Mouse (Mus musculus) heart, adult 9 months (tissue): ENCODE results near the gene Pdss2.

Experiments used
- DNase-seq, 2 experiments: peaks; one replicate each; pipeline ENCODE4 v3.0.0; 2022; ENCODE audit warnings: low spot score in 2 of 2

Pdss2 gene

DNA sequence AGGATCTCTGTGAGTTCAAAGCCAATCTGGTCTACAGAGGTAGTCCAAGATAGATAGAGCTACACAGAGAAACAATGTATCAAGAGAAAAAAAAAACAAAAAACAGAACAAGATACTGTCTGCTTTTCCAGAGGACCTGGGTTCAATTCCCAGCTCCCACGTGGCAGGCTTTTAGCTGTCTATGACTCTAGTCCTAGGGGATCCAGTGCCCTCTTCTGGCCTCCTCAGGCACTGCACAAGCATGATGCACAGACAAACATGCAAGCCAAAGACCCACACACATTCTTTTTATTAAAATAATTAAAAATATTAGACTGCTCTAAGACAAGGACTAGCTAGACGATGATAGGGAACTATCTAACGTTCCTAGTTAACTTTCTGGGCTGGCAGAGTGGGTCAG lies 214.5 kb downstream of the Pdss2 start:
- DNase-seq: no peak

GRCm38 (mm10) chr10:43439492-43439941 lies 218.2 kb downstream of the Pdss2 start:
- no peak for DNase-seq

- DNase-seq: no peak
Observed at GRCm38 (mm10) chr10:43440050-43440449, 218.8 kb downstream of the Pdss2 start.

DNA sequence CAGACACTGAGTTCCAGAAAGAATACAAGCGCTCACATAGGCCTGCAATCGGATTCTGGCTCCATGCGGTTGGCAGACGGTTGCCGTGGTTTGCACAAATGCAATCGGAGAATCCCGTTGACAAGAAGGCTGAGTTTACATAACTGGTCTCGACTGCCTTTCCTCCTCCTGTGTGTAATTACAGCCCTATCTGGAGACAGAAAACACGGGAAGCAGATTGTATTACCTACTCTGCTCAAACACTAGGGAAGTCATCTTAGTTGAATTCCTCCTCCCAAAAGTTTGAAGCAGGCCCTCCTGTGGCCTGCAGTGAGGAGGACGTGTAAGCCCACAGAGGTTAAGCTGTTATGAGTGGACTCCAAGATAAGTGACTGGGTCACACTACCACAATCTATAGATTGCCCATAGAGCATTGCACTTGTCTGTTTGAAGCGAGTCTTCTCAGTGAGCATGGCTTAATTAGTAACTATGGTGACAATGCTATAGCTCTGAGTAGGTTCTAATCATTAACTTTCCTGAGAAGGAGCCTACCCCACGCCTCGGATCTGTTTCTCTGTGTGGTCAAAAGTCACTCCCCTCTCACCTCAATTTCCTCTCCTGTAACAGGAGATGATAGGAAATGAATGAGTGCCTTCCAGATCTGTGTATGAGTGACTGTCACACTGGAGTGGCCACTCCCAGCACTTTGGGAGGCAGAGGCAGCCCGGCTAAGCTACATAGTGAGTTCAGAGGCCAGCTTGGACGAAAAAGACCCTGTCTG lies 219.9 kb downstream of the Pdss2 start:
- DNase-seq: no peak

DNA sequence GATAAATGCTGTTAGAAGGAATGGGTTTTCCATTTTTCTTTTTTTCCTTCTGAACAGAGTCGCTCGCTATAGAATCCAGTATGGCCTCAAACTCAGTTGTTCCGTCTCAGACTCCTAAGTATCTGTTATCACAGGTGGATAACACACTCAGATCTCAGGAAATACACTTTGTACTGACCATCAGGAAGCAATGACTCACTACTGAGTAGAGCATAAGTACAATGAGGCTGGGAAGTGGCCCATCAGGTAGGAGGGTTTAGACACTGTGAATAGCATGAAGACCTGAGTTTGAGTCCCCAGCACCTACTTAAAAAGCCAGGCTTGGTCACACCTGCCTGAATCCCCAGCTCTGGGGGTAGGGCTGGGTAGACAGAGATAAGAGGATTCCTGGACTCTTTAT lies 227.4 kb downstream of the Pdss2 start:
- DNase-seq: no peak

- DNase-seq: peak; percentile 42 to 77
Observed at GRCm38 (mm10) chr10:43451848-43452662, 230.8 kb downstream of the Pdss2 start.

DNA sequence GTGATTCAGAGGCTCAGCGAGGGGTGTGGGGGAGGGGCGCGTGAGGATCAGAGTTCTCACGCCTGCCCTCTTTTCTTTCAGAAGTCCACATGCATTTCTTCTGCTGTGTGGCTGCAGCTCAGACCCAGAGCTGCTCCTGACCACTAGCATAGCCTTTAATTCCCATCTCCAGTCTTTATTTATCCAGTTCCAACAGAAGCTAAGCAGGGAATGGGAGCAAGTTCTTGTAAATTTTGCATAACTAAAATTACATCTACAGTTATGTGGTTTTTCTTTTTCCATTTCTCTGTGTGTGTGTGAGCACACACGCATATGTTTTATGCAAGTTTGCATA lies 231.3 kb downstream of the Pdss2 start:
- DNase-seq: no peak

DNA sequence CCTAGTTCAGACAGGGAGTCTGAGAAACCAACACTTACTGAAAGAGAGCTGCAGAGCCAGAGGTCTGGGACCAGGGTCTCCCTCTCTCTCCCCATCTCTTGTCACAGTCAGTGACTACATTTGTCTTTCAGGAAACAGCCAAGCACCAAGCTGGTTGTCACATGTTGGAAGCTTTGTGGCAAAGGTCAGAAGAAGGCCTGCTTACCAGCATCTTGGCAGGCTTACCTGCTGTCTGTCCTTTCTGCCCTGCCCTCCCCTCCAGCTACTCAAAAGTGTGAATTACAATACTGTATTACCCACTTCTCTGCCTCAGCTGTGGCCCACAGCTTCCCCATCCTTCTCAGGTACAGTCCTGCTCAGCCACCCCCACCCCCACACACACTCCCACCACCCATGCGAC lies 232.9 kb downstream of the Pdss2 start:
- peak in 1 of 2 experiments; percentile 5 for DNase-seq

- peak; percentile 48 to 56 for DNase-seq
Observed at GRCm38 (mm10) chr10:43454671-43455070, 233.4 kb downstream of the Pdss2 start.

DNA sequence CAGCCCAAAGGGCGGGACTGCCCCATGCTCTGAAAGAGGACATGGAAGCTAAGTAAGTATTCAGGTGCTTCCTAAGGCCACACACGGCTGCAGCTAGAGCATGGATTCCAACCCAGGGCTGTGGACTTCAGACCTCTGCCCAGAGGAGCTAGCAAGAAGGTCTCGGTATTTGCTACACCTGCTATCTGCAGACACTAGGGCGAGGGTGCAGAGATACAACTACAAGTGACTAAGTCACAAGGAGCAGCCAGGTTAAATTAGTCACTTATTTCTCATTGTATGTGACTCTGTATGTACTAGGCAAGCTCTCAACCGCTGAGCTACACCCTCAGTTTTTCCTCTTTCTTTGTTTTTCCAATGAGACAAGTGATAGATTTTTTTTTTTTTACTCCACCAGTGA lies 241.5 kb downstream of the Pdss2 start:
- no peak for DNase-seq

GRCm38 (mm10) chr10:43463227-43463626 lies 241.9 kb downstream of the Pdss2 start:
- no peak for DNase-seq

DNA sequence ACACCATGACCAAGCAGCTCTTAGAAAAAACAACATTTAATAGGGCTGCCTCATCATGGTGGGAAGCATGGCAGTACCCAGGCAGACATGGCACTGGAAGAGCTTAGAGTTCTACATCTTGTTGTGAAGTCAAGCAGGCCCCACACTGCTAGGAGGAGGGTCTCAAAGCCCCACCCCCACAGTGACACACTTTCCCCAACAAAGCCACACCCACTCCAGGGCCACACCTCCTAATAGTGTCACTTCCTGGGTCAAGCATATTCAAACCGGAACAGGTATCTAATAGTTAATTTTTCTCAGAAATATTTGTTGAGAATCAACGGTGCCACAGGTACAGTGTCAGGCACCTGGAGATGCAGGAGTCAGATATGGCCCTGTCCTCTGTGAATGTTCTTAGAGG lies 244.9 kb downstream of the Pdss2 start:
- DNase-seq: no peak

- no peak for DNase-seq
Observed at GRCm38 (mm10) chr10:43467659-43468058, 246.4 kb downstream of the Pdss2 start.

DNA sequence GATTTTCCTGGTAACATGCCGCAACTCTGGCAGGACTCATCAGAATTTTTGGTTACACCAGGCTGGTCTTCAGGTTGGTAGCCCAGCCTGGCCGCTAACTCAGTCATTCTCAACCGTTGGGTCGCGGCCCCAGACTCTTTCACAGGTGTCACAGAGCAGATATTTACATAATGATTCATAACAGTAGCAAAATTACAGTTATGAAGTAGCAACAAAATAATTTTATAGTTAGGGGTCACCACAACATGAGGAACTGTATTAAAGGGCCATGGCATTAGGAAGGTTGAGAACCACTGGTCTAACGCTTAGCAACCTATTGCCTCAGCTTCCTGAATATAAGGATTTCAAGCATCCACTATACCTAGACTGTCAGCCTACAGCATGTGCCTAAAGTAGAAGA lies 247.0 kb downstream of the Pdss2 start:
- no peak for DNase-seq

GRCm38 (mm10) chr10:43475376-43475775 lies 254.1 kb downstream of the Pdss2 start:
- no peak for DNase-seq

DNA sequence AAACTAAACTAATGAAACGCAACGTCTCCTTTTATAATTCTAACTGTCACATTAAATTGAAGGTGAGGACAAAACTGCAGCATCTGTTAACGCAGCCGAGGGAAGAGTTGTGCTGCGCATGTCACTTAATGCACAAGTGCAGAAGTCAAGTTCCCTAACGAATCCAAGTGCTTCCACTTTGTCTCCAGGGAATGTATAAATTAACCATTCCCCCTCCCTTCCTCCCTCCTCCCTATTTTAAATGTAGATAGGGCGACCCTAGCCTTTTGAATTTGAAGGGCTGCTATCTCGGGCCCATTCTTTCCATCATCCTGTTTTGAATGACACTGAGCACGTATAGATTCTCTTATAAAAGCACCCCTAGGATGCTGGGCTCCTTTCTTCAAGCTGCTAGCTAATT lies 256.2 kb downstream of the Pdss2 start:
- no peak for DNase-seq

GRCm38 (mm10) chr10:43477865-43478681 lies 256.8 kb downstream of the Pdss2 start:
- DNase-seq: peak; percentile 34 to 56

DNA sequence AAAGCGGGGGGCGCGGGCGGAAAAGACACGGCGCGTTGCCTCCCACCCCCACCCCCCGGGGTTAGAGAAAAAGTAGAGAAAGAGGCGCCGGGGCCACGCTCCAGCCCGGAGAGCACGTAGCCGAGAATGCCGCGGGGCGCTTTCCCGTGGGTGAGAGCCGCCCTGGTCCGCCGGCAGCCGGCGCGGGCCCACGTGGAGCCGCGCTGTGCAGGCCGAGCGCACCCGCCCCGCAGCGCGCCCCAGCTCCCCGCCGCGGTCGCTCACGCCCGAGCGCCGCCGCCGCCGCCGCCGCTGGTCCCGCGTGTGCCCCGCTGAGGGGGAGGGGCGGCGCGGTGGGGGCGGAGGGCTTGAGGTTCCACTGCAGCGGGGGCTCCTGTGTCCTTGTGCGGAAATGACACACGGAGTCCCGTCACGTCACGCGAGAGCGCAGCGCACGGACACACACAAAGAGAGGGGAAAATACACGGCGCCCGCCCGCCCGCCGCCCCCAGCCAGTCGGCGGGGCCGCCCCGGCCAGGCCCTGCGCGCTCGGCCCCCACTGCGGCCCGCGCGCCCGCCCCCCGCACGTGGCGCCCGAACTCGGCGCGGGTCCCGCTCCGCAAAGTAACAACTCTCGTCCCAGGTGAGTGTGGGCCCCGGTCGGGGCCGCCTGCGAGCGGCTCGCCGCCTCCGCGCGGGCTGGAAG lies 257.6 kb downstream of the Pdss2 start, which contains the start of gene Bend3:
Gene Bend3 (plus strand): TSS at position 81 of the 685 bp plus-strand sequence.
- peak; percentile 37 to 44 for DNase-seq

- DNase-seq: peak; percentile 86 to 88
Observed at GRCm38 (mm10) chr10:43479436-43480157, 258.3 kb downstream of the Pdss2 start.

- no peak for DNase-seq
Observed at GRCm38 (mm10) chr10:43480227-43480849, 259.1 kb downstream of the Pdss2 start.
